Mouse (Mus musculus) megakaryocyte, adult 5-6 weeks (primary cell): ENCODE measurements at regions not wholly inside any gene's neighbourhood (a gene's known extent, or its start where the extent isn't known, plus 50 kb on each side); places are given as distances from the start of the nearest gene placed in this dataset.

ENCODE experiments used
- ATAC-seq: 2 replicates; pipeline ENCODE4 v1.8.0; 2016; ENCODE audit warnings: mild to moderate bottlenecking, inconsistent platforms; ENCODE audit not compliant: poor library complexity, severe bottlenecking

GRCm38 (mm10) chr11:82668026-82668425 is 96.1 kb downstream of the Cct6b start:
- no peak for ATAC-seq

DNA sequence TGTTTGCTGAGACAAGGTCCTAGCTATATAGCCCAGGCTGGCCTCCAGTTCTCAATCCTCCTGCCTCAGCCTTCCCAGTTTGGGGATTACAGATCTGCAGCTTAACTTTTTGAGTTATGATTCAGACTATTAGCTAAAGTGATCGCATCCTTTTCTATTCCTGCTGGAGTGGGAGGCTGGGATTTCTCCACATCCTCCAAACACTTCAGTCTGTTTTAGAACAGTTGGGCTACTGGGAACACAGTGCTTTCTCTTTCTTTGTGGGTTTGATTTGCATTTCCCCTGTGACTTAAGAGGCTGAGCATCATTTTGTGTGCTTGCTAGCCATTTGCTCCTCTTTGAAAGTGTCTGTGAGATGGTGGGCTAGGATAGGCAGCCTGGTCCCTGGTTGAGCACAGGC is 100.0 kb downstream of the Cct6b start:
- ATAC-seq = no peak

DNA sequence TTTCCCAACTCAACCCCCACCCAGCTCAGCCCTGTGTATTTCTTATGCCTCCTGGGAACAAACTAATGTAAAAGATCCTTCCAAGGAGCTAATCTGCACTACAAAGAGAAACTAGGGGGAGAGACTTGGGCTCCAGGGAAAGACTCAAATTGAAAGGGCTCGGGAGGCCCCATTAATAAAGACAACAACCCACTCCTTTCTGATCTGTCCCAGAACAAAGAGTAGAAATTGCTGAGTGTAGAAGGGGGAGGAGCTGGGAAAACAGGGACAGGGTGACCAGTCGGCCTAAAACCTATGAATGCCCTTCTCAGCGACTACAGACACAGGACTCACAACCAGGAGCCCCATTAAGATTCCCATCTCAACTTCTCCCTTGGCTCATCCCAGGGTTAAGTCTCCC is 102.0 kb downstream of the Cct6b start:
- no peak for ATAC-seq

DNA sequence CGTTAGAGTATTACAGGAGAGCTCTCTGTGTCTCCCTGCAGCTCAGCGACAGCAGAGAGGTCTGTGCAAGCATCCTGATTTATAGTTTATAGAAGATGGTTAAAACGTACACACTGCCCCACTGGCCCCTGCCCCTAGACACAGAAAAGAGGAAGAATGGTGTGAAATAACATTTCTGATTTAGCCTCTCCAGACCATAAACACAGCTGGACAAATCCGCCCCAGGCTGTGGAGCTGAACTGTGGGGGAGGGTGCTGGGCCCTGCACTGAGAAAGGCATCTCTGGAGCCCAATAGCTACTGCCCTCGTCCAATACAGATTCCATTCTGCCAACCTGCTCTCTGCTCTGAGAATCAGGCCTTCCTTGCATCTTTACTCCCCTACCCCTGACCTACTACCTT is 112.4 kb downstream of the Cct6b start:
- no peak for ATAC-seq

GRCm38 (mm10) chr11:82638513-82638912 is 125.6 kb downstream of the Cct6b start:
- ATAC-seq = no peak

DNA sequence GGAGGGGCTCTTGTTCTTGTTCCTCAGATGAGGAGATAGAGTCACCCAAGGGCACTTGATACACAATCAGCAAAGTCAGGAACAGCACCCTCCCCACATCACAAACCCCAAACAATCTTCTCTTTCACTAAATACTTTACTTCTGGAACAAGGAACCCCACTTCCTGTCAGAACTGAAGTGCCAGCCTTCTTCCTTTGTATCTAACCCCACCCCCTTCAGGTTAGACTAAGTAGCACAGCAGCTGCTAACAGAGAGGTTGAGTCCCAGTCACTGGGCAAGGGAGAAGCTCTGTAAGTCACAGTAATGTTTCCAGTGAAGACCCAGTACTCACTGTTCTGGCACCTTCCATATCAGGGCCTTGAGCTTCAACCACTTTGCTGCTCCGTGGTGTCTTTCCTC is 131.9 kb downstream of the Cct6b start:
- ATAC-seq = no peak

- ATAC-seq = no peak
Observed at GRCm38 (mm10) chr11:82631387-82631786, 132.7 kb downstream of the Cct6b start.

DNA sequence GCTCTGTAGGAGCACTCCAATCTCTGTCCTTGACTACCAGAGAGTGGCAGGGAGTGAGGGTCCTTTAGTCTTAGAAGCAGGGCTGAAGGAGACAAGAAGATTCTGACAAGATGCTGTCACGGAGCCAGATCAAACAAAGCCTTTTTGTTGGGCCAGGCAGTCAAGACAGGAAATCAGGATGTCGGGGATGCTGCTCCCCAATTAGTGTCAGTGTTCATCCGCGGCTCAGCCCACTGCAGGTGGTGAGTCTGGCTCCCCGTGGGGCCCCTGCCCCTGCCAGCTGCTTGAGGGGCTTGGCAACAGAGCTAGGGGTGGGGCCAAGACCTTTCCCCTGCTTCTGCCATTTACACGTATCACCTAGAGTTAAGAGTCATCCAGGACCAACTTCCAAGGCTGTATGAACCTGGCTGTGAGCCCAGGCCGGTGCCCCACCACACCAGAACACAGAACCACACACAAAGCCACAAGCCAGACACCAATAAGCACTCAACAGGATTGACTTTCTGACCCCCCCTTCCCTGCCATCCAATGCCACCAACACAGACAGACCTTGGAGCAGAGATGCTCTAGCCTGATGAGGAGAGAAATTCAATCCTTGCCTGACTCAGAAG is 137.5 kb downstream of the Cct6b start:
- no peak for ATAC-seq

DNA sequence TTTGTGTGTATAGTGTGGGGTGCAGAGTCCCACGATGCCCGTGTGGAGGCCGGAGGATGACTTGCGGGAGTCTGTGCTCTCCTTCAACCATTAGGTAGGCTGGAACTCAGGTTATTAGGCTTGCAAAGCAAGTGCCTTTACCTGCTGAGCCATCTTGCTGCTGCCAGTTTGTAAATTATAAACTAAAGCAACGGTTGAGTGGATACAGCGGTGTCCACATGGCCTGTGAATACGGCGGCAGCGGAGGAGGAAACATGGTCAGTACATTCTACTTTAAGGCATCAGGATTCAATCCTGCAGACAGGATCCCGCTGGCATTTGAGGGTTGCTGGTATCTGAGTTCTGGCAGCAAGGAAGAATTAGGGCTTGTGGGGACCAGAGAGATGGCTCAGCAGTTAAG is 143.1 kb downstream of the Cct6b start:
- no peak for ATAC-seq

GRCm38 (mm10) chr11:82619418-82619817 is 144.7 kb downstream of the Cct6b start:
- ATAC-seq = no peak

DNA sequence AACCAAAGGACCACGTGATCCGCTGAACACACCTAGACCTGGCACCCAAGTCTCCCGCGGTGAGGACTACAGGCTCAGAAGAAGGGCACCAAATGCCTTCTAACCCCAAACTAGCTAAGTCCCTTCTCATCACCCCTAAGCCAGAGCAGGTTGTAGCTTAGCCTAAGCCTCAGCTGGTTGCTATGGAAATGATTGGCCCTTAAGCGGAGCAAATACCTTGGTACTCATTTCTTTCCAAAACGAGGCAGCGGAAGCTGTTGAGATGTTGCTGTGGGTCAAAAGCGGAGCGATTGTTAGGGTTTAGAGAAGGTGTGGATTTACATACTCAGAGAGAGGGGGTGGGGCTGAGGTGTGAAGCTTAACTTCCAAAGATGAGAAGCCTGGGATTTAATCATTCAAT is 145.7 kb downstream of the Cct6b start:
- ATAC-seq = no peak

DNA sequence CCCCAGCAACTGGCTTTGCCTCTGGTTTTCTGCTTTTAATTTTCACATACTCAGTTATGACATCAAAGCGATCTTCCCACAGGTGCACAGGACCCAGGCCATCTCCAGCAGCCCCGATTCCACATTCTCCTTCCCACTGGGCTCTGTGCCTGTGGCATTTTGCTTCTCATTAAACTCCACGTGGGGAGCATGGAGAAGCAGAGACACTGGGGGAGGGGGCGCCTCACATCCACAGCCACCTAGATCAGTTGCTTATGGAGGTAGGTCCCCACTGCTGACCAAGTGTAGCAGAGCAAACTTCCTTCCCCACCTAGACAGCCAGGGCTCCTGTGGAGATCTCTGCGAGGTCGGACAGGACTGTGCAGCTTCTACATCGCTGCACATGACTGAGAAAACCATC is 147.3 kb downstream of the Cct6b start:
- ATAC-seq = no peak

DNA sequence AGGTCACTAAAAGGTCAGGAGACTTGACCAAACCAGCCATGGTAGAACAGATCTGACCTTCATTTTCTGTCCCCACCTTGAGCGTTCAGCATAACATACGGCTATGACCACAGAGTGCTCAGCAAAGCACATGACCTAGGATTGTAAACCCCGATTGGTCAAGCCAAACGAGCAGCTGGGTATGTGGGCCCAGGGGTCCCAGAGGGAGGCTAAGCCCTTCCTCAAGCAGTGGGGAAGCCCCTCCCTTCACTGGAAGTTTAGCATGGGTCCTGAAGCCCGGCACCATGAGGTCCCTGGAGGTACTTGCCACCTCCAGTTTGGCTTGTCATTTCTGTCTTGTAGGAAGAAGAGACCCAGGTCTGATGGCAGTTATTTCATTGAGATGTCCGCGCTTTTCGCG is 149.8 kb downstream of the Cct6b start:
- ATAC-seq = no peak

- ATAC-seq = peak; percentile 73
Observed at GRCm38 (mm10) chr11:82613503-82613902, 150.6 kb downstream of the Cct6b start.

- ATAC-seq = peak; percentile 59
Observed at GRCm38 (mm10) chr11:82612026-82612425, 152.1 kb downstream of the Cct6b start.

GRCm38 (mm10) chr11:82608963-82609362 is 155.2 kb downstream of the Cct6b start:
- ATAC-seq = no peak

- no peak for ATAC-seq
Observed at GRCm38 (mm10) chr11:82607661-82608060, 156.5 kb downstream of the Cct6b start.

DNA sequence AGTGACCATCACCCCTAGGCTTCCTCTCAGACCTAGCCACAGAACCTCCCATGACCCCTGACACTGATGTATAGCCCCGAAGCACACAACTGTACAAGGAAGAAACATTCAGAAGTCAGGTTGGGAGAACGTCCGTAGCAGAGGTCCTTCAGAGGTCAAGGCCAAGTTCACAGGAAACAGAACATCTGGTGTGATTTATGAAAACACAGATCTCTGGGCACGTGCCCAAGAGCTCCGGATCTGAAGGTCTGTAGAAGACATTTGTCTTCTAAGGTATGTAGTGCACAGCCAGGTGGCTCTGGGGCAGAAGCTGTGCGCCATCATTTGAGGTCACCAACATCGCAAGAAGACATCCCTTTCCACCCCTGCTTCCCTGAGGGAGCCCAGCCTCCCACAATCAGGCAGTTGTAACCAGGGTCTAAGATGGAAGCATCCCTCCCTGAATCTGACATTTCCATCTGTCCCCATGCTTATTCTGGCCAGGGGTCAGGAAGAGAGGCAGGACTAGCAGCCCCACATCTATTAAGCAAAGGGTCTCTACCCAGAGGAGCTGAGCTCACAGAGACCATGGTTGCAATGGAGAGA is 159.8 kb downstream of the Cct6b start:
- no peak for ATAC-seq

- ATAC-seq = no peak
Observed at GRCm38 (mm10) chr11:82602818-82603217, 161.3 kb downstream of the Cct6b start.

- no peak for ATAC-seq
Observed at GRCm38 (mm10) chr11:82602250-82602649, 161.9 kb downstream of the Cct6b start.

- no peak for ATAC-seq
Observed at GRCm38 (mm10) chr11:82600151-82600550, 164.0 kb downstream of the Cct6b start.

- ATAC-seq = no peak
Observed at GRCm38 (mm10) chr11:82597757-82598156, 166.4 kb downstream of the Cct6b start.

- no peak for ATAC-seq
Observed at GRCm38 (mm10) chr11:82596801-82597200, 167.3 kb downstream of the Cct6b start.
